Mouse (Mus musculus): Measurements from ENCODE around the gene Mmp19. TPM values are rescaled to one million over a fixed set of nuclear protein-coding genes. Genes with fewer than 3 reads are reported as not detected.

Mmp19 gene
- 0.56 and 0.88 TPM in 2 replicates for polyA plus RNA-seq (2015; fragmentation: Nextera tagmentation; extraction: Ambion mirVana)

DNA sequence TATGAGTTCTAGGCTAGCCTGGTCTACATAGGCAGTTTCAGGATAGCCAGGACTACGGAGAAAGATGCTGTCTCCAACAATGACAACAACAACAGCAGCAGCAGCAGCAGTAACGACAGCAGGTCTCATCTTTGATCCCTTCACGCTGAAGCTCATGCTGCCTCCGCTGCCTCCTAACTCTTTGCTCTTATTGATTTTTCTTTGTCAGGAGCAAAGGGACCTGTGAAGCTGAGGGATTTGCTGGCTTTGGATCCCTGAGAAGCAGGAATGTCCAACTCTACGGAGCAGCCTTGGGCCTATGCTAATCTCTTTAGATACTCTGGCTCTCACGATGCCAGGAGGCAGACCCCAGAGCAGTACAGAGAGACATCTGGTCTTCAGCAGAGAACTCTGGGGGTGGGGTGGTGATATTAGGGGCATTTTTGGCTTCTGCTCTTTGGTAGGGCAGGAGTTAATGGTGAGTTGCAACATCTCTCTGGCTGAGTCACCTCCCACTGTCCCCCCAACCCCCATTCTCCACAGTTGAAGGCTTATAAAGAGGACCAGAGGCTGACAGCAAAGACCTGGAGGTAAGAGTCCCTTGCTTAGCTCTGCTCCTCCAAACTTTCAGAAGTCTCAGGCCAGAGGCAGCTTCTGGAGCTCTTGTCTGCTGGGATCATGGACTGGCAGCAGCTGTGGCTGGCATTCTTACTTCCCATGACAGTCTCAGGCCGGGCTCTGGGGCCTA, at the start of gene Mmp19:
TSS of gene Mmp19 (plus strand) at position 513 of the 727 bp plus-strand sequence.
- H3K27me3 ChIP-seq (replicated peaks), result no peaks in the 10 kb centered on the region
- H3K4me2 ChIP-seq, result no peak within 1 kb of the TSS
- H3K4me3 ChIP-seq (replicated peaks), result no peak within 1 kb of the TSS
- H3K9ac ChIP-seq (replicated peaks), result no peak within 1 kb of the TSS
- H3K4me1 ChIP-seq, result no peaks in the 10 kb centered on the region
- no peak for ATAC-seq (ENCODE audit: low FRiP score)
- no peaks in the 10 kb centered on the region for H3K36me3 ChIP-seq
- H3K27ac ChIP-seq (replicated peaks), result no peak within 1 kb of the TSS
- H3K9me3 ChIP-seq (replicated peaks), result no peaks in the 10 kb centered on the region
- WGBS, result 76% methylated on average over 7 of the region's 7 CpGs

DNA sequence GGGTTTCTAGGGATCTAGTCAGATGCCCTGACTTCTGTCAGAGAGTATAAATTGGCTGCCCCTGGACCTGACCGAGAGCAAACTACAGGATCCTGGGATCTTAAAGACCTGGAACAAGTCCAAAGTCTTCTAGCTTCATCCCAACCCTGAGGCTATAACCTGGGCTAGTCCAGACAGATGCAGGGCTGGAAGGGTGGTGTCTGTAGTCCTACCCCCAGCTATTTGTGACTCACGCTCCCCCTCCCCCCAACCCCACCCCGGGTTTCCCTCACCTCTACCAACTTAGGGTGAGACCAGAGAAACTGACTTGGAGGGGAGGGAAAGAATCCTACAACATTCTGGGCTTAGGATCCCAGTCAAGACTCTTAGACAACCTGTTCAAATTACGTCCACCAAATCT, 48.1 kb upstream of the Mmp19 start:
- WGBS, result 51% methylated on average over 4 of the region's 4 CpGs

DNA sequence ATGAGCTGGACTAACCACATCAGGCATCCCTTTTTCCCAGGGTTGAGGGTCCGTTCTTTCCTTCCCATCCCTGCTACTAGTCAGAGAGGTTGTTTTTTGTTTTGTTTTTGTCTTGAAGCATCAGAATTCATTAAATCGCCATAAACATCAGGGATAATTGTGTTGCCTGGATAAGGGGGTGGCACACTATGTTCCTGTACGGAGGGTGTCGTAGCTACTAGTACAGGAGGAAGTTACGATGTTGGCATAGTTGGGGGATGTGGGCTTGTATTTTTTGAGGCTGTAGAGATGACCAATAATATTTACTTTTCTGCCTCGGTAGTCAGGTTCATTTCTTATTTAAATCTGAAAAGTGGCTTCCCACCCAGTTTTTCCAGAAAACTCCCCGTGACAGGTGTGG, 47.5 kb upstream of the Mmp19 start:
- H3K4me3 ChIP-seq (replicated peaks), result peak overlapping the region; percentile 58
- H3K9ac ChIP-seq (replicated peaks), result peak overlapping the region; percentile 69
- 3% methylated on average over 7 of the region's 7 CpGs for WGBS
- no peaks in the 10 kb centered on the region for H3K36me3 ChIP-seq
- H3K4me1 ChIP-seq, result peaks cover 28% of the 10 kb centered on the region
- no peak for ATAC-seq (ENCODE audit: low FRiP score)
- no peak overlapping the region; the same call in 1 of the 2 replicates for H3K27ac ChIP-seq (replicated peaks)
- H3K27me3 ChIP-seq (replicated peaks), result peaks cover 45% of the 10 kb centered on the region
- H3K4me2 ChIP-seq, result peak overlapping the region; percentile 97
- H3K9me3 ChIP-seq (replicated peaks), result no peaks in the 10 kb centered on the region

More for the DNA sequence above, 48.1 kb upstream of the Mmp19 start:
- no peaks in the 10 kb centered on the region for H3K36me3 ChIP-seq
- H3K9ac ChIP-seq (replicated peaks), result no peak overlapping the region
- peak overlapping the region; percentile 58; the same call in 1 of the 2 replicates for H3K4me3 ChIP-seq (replicated peaks)
- H3K4me1 ChIP-seq, result peaks cover 28% of the 10 kb centered on the region
- no peaks in the 10 kb centered on the region for H3K9me3 ChIP-seq (replicated peaks)
- ATAC-seq (ENCODE audit: low FRiP score), result no peak
- H3K27me3 ChIP-seq (replicated peaks), result peaks cover 45% of the 10 kb centered on the region
- H3K27ac ChIP-seq (replicated peaks), result no peak overlapping the region
- peak overlapping the region; percentile 97 for H3K4me2 ChIP-seq

DNA sequence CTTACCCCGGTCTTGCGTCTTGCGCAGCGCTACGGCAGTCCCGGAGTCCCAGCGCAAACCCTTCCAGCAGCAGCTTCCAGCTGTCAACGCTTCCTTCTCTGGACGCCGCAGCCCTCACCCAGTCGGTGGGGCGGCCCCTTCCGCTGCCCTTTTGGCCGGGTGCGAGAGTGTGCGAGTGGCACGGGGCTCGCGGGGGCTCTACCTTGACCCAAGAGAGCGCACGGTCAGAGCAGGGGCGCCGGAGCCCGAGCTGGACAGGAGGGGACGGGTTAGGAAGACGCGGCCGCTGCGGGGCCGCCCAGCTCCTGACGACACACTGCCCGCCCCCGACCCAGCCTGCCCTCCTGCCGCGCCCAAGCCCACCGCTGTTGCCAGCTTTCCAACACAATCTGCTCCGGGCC, 46.9 kb upstream of the Mmp19 start:
- H3K27ac ChIP-seq (replicated peaks), result peak overlapping the region; percentile 25; the same call in 1 of the 2 replicates
- peak overlapping the region; percentile 69 for H3K9ac ChIP-seq (replicated peaks)
- no peaks in the 10 kb centered on the region for H3K36me3 ChIP-seq
- H3K27me3 ChIP-seq (replicated peaks), result peaks cover 45% of the 10 kb centered on the region
- ATAC-seq (ENCODE audit: low FRiP score), result no peak
- H3K4me1 ChIP-seq, result peaks cover 28% of the 10 kb centered on the region
- under 1% methylated on average over 37 of the region's 37 CpGs for WGBS
- H3K9me3 ChIP-seq (replicated peaks), result no peaks in the 10 kb centered on the region
- peak overlapping the region; percentile 58 for H3K4me3 ChIP-seq (replicated peaks)
- H3K4me2 ChIP-seq, result peak overlapping the region; percentile 97

DNA sequence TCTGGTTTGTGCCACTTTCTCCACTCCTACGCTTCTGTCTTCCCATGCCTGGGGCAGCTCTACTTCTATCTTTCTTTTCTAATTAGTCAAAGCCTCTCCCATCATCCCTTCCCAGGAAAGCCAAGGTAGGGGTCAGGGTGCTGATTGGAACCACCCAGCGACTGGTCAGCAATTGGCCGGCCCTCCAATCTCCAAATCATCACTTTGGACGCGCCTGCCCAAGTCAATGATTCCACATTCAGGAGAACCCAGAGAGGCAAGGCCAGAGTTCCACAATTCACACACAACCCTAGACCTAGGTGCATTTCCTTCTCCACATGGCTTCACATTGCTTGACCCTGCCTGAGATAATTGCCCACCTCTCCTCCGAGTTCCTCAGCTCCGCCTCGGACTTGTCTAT, 46.5 kb upstream of the Mmp19 start:
- Histone ChIP-seq H3K4me1 (peaks cover 32% of the 10 kb centered on the region), H3K4me3 (replicated peaks) (peak overlapping the region; percentile 58), H3K4me2 (peak overlapping the region; percentile 97), H3K9ac (replicated peaks) (peak overlapping the region; percentile 69), H3K9me3 (replicated peaks) (no peaks in the 10 kb centered on the region), H3K36me3 (no peaks in the 10 kb centered on the region), H3K27me3 (replicated peaks) (peaks cover 45% of the 10 kb centered on the region), H3K27ac (replicated peaks) (peak overlapping the region; percentile 25; the same call in 1 of the 2 replicates)
- ATAC-seq (ENCODE audit: low FRiP score), result no peak
- WGBS, result 20% methylated on average over 8 of the region's 8 CpGs

DNA sequence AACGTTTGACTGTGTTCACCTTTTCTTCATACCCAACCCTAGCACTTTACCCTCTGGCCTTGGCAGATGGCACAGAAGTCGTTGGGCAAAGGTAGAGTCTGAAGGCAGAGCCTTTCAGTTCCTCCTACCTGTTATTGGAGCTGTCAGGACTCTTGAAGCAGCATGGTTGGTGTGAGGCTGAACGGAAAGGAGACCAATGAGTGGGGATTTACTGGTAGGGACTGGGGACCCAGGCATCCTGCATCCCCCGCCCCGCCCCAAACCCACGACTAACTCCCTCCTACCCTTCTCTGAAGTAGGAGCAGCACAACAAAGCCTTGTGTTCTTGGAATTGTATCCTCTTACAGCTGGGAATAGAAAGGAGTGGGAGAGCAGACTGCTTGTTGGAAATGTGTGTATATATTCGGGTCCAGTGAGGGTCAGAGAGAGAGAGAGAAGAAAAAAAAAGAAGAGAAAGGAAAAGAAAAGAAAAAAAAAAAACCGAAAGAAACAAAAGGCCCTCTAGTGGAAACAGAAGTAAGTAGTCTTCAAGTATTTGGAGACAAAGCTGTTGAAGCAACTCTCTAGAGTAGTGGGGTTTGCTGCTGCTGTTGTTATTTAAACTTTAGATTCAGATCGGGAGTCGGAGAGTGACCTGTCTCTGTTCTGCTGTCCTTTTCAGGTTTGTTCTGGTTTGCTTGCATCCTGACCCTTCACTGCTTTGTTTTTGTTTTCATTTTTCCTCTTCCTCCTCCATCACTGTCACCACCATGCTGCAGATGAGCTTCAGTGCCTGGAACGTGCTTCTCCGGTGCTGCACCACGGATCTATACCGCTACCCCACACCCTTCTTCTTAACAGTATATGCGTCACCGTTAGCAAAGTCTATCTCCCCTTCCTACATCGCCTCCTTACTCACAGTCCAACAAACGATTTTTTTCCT, 45.8 kb upstream of the Mmp19 start, which contains the start of gene Dgka:
TSS of gene Dgka (minus strand) at position 176 of the 922 bp plus-strand sequence.
- Histone ChIP-seq H3K4me3 (replicated peaks) (peak within 1 kb of the TSS; percentile 58), H3K4me1 (peaks cover 40% of the 10 kb centered on the region), H3K36me3 (no peaks in the 10 kb centered on the region), H3K4me2 (peak within 1 kb of the TSS; percentile 97), H3K27ac (replicated peaks) (peak within 1 kb of the TSS; percentile 25; the same call in 1 of the 2 replicates), H3K9me3 (replicated peaks) (no peaks in the 10 kb centered on the region), H3K27me3 (replicated peaks) (peaks cover 45% of the 10 kb centered on the region), H3K9ac (replicated peaks) (peak within 1 kb of the TSS; percentile 69)
- ATAC-seq (ENCODE audit: low FRiP score), result no peak
- WGBS, result 26% methylated on average over 18 of the region's 18 CpGs

DNA sequence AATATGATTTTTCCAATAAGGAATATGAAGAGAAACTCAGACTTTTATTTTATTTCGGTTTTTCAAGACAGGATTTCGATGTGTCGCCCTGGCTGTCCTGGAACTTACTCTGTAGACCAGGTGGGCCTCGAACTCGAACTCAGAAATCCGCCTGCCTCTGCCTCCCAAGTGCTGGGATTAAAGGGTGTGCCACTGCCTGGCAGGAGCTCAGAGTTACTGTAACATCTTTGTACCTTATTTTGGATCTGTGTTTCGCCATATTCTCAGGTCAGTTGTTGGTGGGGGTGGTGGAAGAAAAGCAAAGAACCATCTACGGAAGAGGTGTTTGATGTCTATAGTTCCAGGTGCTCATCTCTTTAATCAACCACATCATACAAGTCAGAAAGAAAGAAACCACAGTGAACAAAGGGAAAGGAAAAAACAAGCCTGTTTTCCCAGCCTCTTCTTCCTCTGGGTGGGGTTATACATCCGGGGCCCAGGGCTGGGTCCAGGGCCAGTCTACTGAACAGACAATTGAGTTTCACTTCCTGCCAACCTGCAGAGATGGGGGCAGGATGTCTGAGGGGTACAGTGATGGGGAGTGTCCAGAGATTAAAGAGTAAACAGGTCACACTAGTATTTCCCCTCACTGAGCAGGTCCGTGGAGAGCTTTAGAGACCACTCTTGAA, 44.6 kb upstream of the Mmp19 start:
- Histone ChIP-seq H3K27me3 (replicated peaks) (peaks cover 42% of the 10 kb centered on the region), H3K4me2 (no peak overlapping the region), H3K4me1 (peaks cover 45% of the 10 kb centered on the region), H3K27ac (replicated peaks) (no peak overlapping the region), H3K36me3 (no peaks in the 10 kb centered on the region), H3K9me3 (replicated peaks) (no peaks in the 10 kb centered on the region), H3K4me3 (replicated peaks) (no peak overlapping the region), H3K9ac (replicated peaks) (no peak overlapping the region)
- WGBS, result 95% methylated on average over 10 of the region's 10 CpGs
- ATAC-seq (ENCODE audit: low FRiP score), result no peak

DNA sequence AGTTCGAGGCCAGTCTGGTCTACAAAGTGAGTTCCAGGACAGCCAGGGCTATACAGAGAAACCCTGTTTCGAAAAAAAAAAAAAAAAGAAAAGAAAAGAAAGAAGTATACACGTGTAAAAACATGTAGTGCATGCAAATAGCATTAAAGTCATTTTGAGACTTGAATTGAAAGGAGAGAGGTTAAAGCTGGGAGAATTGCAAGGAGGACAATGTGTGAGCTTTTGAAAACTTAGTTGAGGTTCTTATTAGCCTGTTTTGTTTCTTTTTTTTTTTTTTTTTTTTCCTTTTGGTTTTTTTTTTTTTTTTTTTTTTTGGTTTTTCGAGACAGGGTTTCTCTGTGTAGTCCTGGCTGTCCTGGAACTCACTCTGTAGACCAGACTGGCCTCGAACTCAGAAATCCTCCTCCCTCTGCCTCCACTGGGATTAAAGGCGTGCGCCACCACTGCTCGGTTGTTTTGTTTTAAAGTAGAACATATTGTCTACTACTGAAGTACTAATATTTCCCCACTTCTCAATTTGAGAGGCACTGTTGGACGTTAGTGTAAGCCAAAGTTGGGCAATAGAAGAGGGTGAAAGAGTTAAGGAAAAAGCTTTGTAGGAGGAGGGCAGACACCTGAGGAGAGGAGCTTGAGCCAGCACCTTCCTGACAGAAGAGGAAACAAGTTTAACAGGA, 43.6 kb upstream of the Mmp19 start:
- WGBS, result 42% methylated on average over 8 of the region's 9 CpGs

DNA sequence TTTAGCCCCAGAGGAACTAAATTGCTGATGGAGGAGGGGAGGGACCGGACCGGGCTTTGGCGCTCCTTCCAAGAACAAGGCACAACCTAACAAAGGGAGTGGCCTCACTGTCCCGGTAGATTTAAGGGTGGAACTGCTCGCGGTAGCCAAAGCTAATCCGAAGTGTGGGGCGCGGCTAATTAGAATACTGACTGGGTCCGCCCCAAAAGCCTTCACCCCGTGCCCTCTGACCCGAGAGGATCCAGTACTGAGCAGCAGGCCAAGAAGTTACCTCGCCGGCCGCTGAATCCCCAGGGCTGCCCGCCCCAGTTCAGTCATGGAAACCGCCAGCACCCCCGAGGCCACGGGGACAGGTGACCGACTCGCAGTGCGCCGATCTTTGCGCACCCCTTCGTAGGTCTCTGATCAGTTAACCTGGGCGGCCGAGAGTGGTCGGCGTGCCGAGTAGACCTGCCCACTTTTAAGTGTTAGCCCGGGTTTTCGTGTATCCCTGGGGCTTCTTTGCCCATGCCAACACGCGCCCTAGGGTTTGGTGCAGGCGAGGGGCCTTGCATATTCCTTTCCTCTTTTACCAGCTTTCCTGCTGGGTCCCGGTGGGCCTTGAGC, 43.0 kb upstream of the Mmp19 start, which contains the start of gene Pym1:
TSS of gene Pym1 (plus strand) at position 244 of the 606 bp plus-strand sequence.
- peaks cover 27% of the 10 kb centered on the region for H3K27me3 ChIP-seq (replicated peaks)
- peak within 1 kb of the TSS; percentile 83 for H3K4me2 ChIP-seq
- H3K36me3 ChIP-seq, result no peaks in the 10 kb centered on the region
- peak within 1 kb of the TSS; percentile 61 for H3K4me3 ChIP-seq (replicated peaks)
- H3K9me3 ChIP-seq (replicated peaks), result no peaks in the 10 kb centered on the region
- WGBS, result under 1% methylated on average over 36 of the region's 36 CpGs
- H3K27ac ChIP-seq (replicated peaks), result peak within 1 kb of the TSS; percentile 86
- H3K9ac ChIP-seq (replicated peaks), result peak within 1 kb of the TSS; percentile 74
- peaks cover 47% of the 10 kb centered on the region for H3K4me1 ChIP-seq
- peak; percentile 52 for ATAC-seq (ENCODE audit: low FRiP score)

More for the DNA sequence above, 43.6 kb upstream of the Mmp19 start:
- Histone ChIP-seq H3K36me3 (no peaks in the 10 kb centered on the region), H3K27me3 (replicated peaks) (peaks cover 33% of the 10 kb centered on the region), H3K9me3 (replicated peaks) (no peaks in the 10 kb centered on the region), H3K4me2 (peak overlapping the region; percentile 83), H3K9ac (replicated peaks) (peak overlapping the region; percentile 74), H3K4me3 (replicated peaks) (peak overlapping the region; percentile 61), H3K4me1 (peaks cover 48% of the 10 kb centered on the region), H3K27ac (replicated peaks) (peak overlapping the region; percentile 86)
- no peak for ATAC-seq (ENCODE audit: low FRiP score)

DNA sequence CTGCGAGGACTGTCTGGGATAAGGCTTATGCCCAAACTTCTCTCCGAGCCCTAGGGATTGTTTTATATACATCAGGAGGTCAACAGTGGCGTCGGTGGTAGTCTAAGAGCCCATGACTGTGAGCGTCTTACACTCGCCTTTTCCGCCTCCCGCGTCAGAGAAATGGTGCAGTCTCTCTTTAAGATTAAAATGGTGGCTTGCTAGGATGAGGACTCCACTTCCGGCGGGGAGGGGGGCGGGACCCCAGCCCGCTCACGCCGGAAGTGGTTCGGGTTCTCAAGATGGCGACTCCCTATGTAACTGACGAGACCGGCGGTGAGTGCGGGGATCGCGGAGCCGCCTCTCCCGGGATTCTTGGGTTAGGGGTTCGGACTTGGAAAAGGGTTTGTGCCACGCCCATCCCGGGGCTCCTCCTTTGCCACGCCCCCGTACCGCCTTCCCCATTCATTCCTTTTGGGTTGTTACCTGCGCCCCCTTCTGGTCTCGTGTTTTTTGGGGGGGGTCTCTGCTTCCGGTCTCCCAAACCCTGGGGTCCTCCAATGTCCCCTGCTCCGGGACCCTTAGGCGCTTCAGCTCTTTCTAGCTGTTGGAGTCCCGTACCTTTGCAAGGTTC, 42.4 kb upstream of the Mmp19 start:
- peak overlapping the region; percentile 74 for H3K9ac ChIP-seq (replicated peaks)
- H3K27me3 ChIP-seq (replicated peaks), result peaks cover 21% of the 10 kb centered on the region
- peak overlapping the region; percentile 61 for H3K4me3 ChIP-seq (replicated peaks)
- peaks cover 40% of the 10 kb centered on the region for H3K4me1 ChIP-seq
- no peaks in the 10 kb centered on the region for H3K9me3 ChIP-seq (replicated peaks)
- H3K4me2 ChIP-seq, result peak overlapping the region; percentile 83
- 0 out of 2 replicates have a peak, but pooled peaks cover 2% of the 10 kb centered on the region for H3K36me3 ChIP-seq
- H3K27ac ChIP-seq (replicated peaks), result peak overlapping the region; percentile 86
- peak; percentile 95 for ATAC-seq (ENCODE audit: low FRiP score)
- under 1% methylated on average over 37 of the region's 37 CpGs for WGBS
